Mouse (Mus musculus) bone marrow macrophage, adult 2 months (primary cell): ENCODE measurements around the gene Hoxd10. TPM values are rescaled to one million over a fixed set of nuclear protein-coding genes. Genes with fewer than 3 reads are reported as not detected.

ENCODE experiments used
- H3K27ac ChIP-seq: 2 replicates; pipeline ENCODE4 v1.5.1; 2012; ENCODE audit warnings: low read depth, low read length; ENCODE audit not compliant: insufficient read depth
- H3K4me1 ChIP-seq: 2 replicates; pipeline ENCODE4 v1.6.1; 2012; ENCODE audit warnings: low read length; ENCODE audit not compliant: control insufficient read depth, insufficient read depth
- H3K4me3 ChIP-seq: 2 replicates; pipeline ENCODE4 v1.5.1; 2012; ENCODE audit warnings: mild to moderate bottlenecking, low read length, moderate library complexity; ENCODE audit not compliant: insufficient read depth
- CTCF ChIP-seq: IDR thresholded peaks from 2 replicates; pipeline ENCODE4 v1.5.1; 2012; ENCODE audit warnings: low read depth, mild to moderate bottlenecking, low read length, moderate library complexity
- POLR2A ChIP-seq: IDR thresholded peaks from 2 replicates; pipeline ENCODE4 v1.6.1; 2012; ENCODE audit warnings: mild to moderate bottlenecking, low read depth, low read length, borderline replicate concordance
- polyA plus RNA-seq: library from polyadenylated mRNA; stranded (reverse); fragments of >200 nt; gene quantifications from 2 replicates; pipeline ENCODE4 v1.2.4, GENCODE M21; 2012; ENCODE audit not compliant: missing spikeins, insufficient read depth, insufficient read length

The Hoxd10 gene
- polyA plus RNA-seq, 1 experiment, result not detected

DNA sequence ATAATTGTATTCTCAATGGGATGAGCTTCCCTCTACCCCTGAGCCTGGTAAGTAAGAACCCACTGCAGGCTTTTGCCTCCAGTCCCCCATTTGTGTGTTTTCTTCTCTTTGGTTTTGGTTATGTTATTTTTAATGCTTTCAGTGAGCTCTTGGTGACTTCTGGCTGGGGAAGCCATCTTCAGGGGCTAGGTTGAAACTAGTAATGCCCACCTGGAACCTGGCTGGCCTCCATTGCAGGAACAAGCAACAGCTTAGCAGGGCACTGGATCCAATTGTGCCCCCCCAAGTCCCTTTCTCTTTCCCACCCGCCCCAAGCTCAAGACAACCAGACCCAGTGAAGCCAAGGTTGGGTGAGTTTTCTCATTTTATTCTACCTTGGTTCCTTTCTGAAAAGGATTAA, 3.7 kb downstream of the Hoxd10 start:
- no peak overlapping the region for H3K4me3 ChIP-seq
- no peak overlapping the region for H3K27ac ChIP-seq
- TF ChIP-seq CTCF, result no peak
- no peak for TF ChIP-seq POLR2A
- no peaks in the 10 kb centered on the region for H3K4me1 ChIP-seq

DNA sequence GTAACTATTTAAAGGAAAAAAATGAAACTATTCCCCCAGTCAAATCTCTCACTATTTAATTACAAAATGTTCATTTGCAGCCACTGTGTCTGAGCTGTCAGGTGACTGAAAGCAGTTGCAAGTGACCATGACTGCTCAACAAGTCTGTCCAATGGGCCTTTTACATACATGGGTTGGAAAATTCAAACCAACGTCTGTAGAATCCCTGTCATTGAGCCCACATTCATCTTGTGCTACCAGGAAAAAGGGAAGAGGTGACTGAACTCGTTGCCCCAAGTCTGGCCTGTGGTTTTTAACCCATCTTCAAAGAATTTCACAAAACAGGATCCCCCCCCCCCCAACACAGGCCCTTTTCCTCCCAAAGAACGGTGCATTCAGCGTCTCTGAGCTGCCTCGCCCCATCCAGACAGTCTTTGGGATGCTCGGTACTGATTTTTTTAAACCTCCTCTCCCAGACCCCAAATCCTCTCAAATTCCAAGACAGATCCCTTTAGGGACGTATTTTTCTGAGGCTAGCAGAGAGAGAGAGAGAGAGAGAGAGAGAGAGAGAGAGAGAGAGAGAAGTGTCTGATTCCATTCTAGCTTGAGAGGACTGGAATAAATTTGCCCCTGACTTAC, 4.2 kb downstream of the Hoxd10 start:
- no peak overlapping the region for H3K4me3 ChIP-seq
- H3K27ac ChIP-seq, result no peak overlapping the region
- TF ChIP-seq POLR2A, result no peak
- TF ChIP-seq CTCF, result no peak
- no peaks in the 10 kb centered on the region for H3K4me1 ChIP-seq

GRCm38 (mm10) chr2:74696442-74697335, 5.0 kb downstream of the Hoxd10 start:
- TF ChIP-seq POLR2A (no peak), CTCF (no peak)
- Histone ChIP-seq H3K4me1 (no peaks in the 10 kb centered on the region), H3K27ac (no peak overlapping the region), H3K4me3 (no peak overlapping the region)

DNA sequence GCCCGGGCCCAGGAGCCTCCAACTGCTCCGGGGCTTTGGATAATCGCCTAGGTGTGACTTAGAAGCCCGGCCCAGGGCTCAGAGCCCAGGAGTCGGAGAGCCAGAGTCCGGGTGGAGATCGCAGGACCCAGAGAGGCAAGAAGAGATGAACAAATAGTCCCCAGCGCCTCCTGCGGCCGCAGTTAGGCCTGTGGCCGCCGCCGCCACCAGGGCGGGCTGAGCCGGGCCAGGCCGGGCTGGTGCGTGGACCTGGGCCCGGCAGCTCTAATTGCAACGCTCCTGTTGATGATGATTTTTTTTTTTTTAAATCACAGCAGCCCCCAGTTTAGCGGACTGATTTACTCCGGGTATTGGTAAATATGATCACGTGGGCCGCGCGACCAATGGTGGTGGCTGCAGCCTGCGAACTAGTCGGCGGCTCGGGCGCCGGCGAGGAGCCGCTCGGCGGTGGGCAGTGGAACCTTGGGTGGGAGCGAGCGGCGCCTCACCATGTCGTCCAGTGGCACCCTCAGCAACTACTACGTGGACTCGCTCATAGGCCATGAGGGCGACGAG, 5.9 kb downstream of the Hoxd10 start, which contains the start of gene Hoxd9:
TSS of gene Hoxd9 (plus strand) at position 161 of the 555 bp plus-strand sequence.
- Histone ChIP-seq H3K4me1 (no peaks in the 10 kb centered on the region), H3K27ac (no peak within 1 kb of the TSS), H3K4me3 (peak within 1 kb of the TSS; percentile 25)
- TF ChIP-seq CTCF, result no peak
- no peak for TF ChIP-seq POLR2A

DNA sequence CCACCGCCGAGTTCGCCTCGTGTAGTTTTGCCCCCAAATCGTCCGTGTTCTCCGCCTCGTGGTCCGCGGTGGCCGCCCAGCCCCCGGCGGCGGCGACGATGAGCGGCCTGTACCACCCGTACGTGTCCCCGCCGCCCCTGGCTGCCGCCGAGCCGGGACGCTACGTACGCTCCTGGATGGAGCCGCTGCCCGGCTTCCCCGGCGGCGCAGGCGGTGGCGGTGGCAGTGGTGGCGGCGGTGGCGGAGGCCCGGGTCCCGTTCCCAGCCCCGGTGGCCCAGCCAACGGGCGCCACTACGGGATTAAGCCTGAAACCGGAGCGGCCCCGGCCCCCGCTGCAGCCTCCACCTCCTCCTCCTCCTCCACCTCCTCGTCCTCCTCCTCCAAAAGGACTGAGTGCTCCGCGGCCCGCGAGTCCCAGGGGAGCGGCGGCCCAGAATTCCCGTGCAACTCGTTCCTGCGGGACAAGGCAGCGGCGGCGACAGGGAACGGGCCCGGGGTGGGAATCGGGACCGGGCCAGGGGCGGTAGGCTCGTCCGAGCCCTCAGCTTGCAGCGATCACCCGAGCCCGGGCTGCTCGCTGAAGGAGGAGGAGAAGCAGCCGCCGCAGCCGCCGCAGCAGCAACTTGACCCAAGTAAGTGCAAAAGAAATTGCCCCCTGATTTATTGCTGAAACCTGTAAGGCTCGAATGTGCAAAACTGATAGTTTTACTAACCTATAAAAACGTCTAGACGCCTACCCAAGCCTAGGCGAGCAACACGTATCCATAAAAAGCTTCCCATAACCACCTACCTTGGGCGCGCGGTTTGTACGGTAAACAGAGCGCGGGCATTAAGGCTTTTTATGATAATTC, 6.7 kb downstream of the Hoxd10 start:
- H3K4me1 ChIP-seq, result no peaks in the 10 kb centered on the region
- TF ChIP-seq POLR2A, result no peak
- no peak for TF ChIP-seq CTCF
- peak overlapping the region; percentile 25 for H3K4me3 ChIP-seq
- H3K27ac ChIP-seq, result no peak overlapping the region

GRCm38 (mm10) chr2:74699053-74699430, 7.3 kb downstream of the Hoxd10 start:
- H3K27ac ChIP-seq, result no peak overlapping the region
- TF ChIP-seq POLR2A (no peak), CTCF (no peak)
- no peak overlapping the region for H3K4me3 ChIP-seq
- H3K4me1 ChIP-seq, result no peaks in the 10 kb centered on the region

- no peak for TF ChIP-seq CTCF
- no peak for TF ChIP-seq POLR2A
- Histone ChIP-seq H3K4me3 (no peak overlapping the region), H3K27ac (no peak overlapping the region), H3K4me1 (no peaks in the 10 kb centered on the region)
Observed at GRCm38 (mm10) chr2:74699664-74700545, 8.2 kb downstream of the Hoxd10 start.

- H3K27ac ChIP-seq, result no peak overlapping the region
- TF ChIP-seq POLR2A, result no peak
- no peak for TF ChIP-seq CTCF
- no peak overlapping the region for H3K4me3 ChIP-seq
Observed at GRCm38 (mm10) chr2:74700546-74701112, 8.9 kb downstream of the Hoxd10 start.

More at GRCm38 (mm10) chr2:74700546-74701112, 8.9 kb downstream of the Hoxd10 start:
- H3K4me1 ChIP-seq, result no peaks in the 10 kb centered on the region
